Mouse (Mus musculus): ENCODE measurements around the gene Map3k6.

DNA sequence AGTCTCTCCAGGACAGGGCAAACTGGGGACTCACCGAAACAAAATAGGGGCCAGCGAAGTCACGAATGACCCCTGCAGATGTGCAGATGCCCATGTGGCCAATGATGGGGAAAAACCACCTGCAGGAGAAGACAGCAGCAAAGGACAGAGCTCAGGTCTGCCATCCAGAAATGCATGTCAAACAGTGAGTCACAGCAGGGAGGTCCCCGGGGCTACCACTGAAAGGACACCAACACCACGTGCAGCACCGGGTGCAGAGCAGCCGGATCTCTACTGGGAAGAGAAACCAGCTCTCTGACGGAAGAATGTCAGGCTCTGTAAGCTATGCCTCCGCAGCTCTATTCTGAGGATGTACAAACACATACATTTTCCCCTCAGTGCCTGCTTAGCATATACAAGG, 30.3 kb downstream of the Map3k6 start:
- TF ChIP-seq GATA1 (IDR thresholded peaks at IDR 0.05; ENCODE audit: borderline replicate concordance, low read length) (no peak), FLI1 (IDR thresholded peaks at IDR 0.05; ENCODE audit: low read length) (no peak)
